ENCODE assay signal across 8 mouse cellular contexts in genomic region chrX:136171189-136172117, GRCm38 (mm10). TPM values are rescaled to one million over a fixed set of nuclear protein-coding genes. Genes with fewer than 3 reads are reported as not detected.
DNase-seq lines count a peak whose midpoint lies in the region; ATAC-seq and TF ChIP-seq lines count a peak whose summit lies in the region.

No protein-coding gene starts in this region.

- H3K9me3 ChIP-seq in embryonic facial prominence, embryonic 15.5 days (replicated peaks) = no peaks in the 10 kb centered on the region
- no peaks in the 10 kb centered on the region for H3K9me3 ChIP-seq in limb, embryonic 11.5 days (ENCODE audit: control insufficient read depth, low read length)
- no peaks in the 10 kb centered on the region for H3K9me3 ChIP-seq in midbrain, embryonic 11.5 days (ENCODE audit: control insufficient read depth, low read length)
- H3K9me3 ChIP-seq in stomach, embryonic 16.5 days (replicated peaks; ENCODE audit: control insufficient read depth, low read length) = no peaks in the 10 kb centered on the region

- peak overlapping the region; percentile 70 for H3K4me3 ChIP-seq in bone marrow, adult 2 months (replicated peaks; ENCODE audit: control insufficient read depth, low read depth, low read length)
- H3K4me3 ChIP-seq in embryonic facial prominence, embryonic 15.5 days (replicated peaks) = peak overlapping the region; percentile 59
- peak overlapping the region; percentile 35 for H3K4me3 ChIP-seq in limb, embryonic 11.5 days (ENCODE audit: low read depth, low read length)
- peak overlapping the region; percentile 49 for H3K4me3 ChIP-seq in midbrain, embryonic 11.5 days (ENCODE audit: low read depth, low read length)
- peak overlapping the region; percentile 66 for H3K4me3 ChIP-seq in stomach, embryonic 16.5 days (replicated peaks; ENCODE audit: low read length)

- peak; percentile 1 for DNase-seq in B cell, adult 2 months
- peak; percentile 20 for DNase-seq in heart, adult 8-10 months (ENCODE audit: low spot score)
- DNase-seq in kidney, adult 9 months = peak; percentile 51
- DNase-seq in limb, embryonic 11.5 days (ENCODE audit: low spot score) = peak; percentile 75
- DNase-seq in midbrain, embryonic 11.5 days (ENCODE audit: low spot score, missing footprints) = peak; percentile 95

- no peaks in the 10 kb centered on the region; the same call in 1 of the 2 replicates for H3K27me3 ChIP-seq in embryonic facial prominence, embryonic 15.5 days
- H3K27me3 ChIP-seq in limb, embryonic 11.5 days (ENCODE audit: control insufficient read depth, insufficient read depth, low read length) = no peaks in the 10 kb centered on the region
- H3K27me3 ChIP-seq in midbrain, embryonic 11.5 days (ENCODE audit: control insufficient read depth, insufficient read depth, low read length) = no peaks in the 10 kb centered on the region
- H3K27me3 ChIP-seq in stomach, embryonic 16.5 days (ENCODE audit: control insufficient read depth, insufficient read depth, low read length) = no peaks in the 10 kb centered on the region

- 10% methylated on average over 24 of the region's 24 CpGs for WGBS in bone marrow, adult 2 months
- 21% methylated on average over 24 of the region's 24 CpGs for WGBS in embryonic facial prominence, embryonic 15.5 days
- 19% methylated on average over 24 of the region's 24 CpGs for WGBS in limb, embryonic 11.5 days
- 16% methylated on average over 24 of the region's 24 CpGs for WGBS in midbrain, embryonic 11.5 days
- WGBS in stomach, embryonic 16.5 days = 14% methylated on average over 24 of the region's 24 CpGs

- TF ChIP-seq CTCF in bone marrow, adult 2 months (IDR thresholded peaks at IDR 0.05; ENCODE audit: control insufficient read depth, insufficient read depth, low read length) = no peak

- ATAC-seq in embryonic facial prominence, embryonic 15.5 days (ENCODE audit: insufficient number of reproducible peaks, low FRiP score, low TSS enrichment, low read depth) = peak; percentile 72; the same call in 1 of the 2 replicates
- peak; percentile 69; the same call in 1 of the 2 replicates for ATAC-seq in limb, embryonic 11.5 days (ENCODE audit: insufficient number of reproducible peaks, low FRiP score, low TSS enrichment, low read depth)
- peak; percentile 70 for ATAC-seq in midbrain, embryonic 11.5 days (ENCODE audit: low FRiP score)
- ATAC-seq in stomach, embryonic 16.5 days (ENCODE audit: insufficient read depth, low FRiP score) = peak; percentile 69

- TF ChIP-seq POLR2A in bone marrow, adult 2 months (IDR thresholded peaks at IDR 0.05; ENCODE audit: borderline replicate concordance, control insufficient read depth, low read depth, low read length) = no peak

- H3K36me3 ChIP-seq in embryonic facial prominence, embryonic 15.5 days = no peaks in the 10 kb centered on the region
- no peaks in the 10 kb centered on the region for H3K36me3 ChIP-seq in limb, embryonic 11.5 days (ENCODE audit: control insufficient read depth, insufficient read depth, low read length)
- H3K36me3 ChIP-seq in midbrain, embryonic 11.5 days (ENCODE audit: control insufficient read depth, insufficient read depth, low read length) = no peaks in the 10 kb centered on the region
- no peaks in the 10 kb centered on the region for H3K36me3 ChIP-seq in stomach, embryonic 16.5 days (ENCODE audit: control insufficient read depth, insufficient read depth, low read length)

- no peaks in the 10 kb centered on the region; the same call in 1 of the 2 replicates for H3K4me1 ChIP-seq in bone marrow, adult 2 months (ENCODE audit: control insufficient read depth, insufficient read depth, low read length)
- H3K4me1 ChIP-seq in embryonic facial prominence, embryonic 15.5 days = no peaks in the 10 kb centered on the region
- H3K4me1 ChIP-seq in limb, embryonic 11.5 days (ENCODE audit: control insufficient read depth, insufficient read depth, low read length) = no peaks in the 10 kb centered on the region
- no peaks in the 10 kb centered on the region; the same call in 1 of the 2 replicates for H3K4me1 ChIP-seq in midbrain, embryonic 11.5 days (ENCODE audit: control insufficient read depth, insufficient read depth, low read length)
- no peaks in the 10 kb centered on the region for H3K4me1 ChIP-seq in stomach, embryonic 16.5 days (ENCODE audit: control insufficient read depth, insufficient read depth, low read length)

- H3K27ac ChIP-seq in bone marrow, adult 2 months (ENCODE audit: control insufficient read depth, insufficient read depth, low read depth, low read length, poor library complexity) = no peak overlapping the region
- peak overlapping the region; percentile 91 for H3K27ac ChIP-seq in embryonic facial prominence, embryonic 15.5 days (replicated peaks)
- H3K27ac ChIP-seq in limb, embryonic 11.5 days (replicated peaks; ENCODE audit: low read depth, low read length) = peak overlapping the region; percentile 56; the same call in 1 of the 2 replicates
- H3K27ac ChIP-seq in midbrain, embryonic 11.5 days (ENCODE audit: low read depth, low read length) = peak overlapping the region; percentile 45
- peak overlapping the region; percentile 95 for H3K27ac ChIP-seq in stomach, embryonic 16.5 days (ENCODE audit: low read length)

- H3K9ac ChIP-seq in embryonic facial prominence, embryonic 15.5 days = peak overlapping the region; percentile 56
- peak overlapping the region; percentile 70 for H3K9ac ChIP-seq in limb, embryonic 11.5 days (ENCODE audit: low read length)
- peak overlapping the region; percentile 60 for H3K9ac ChIP-seq in midbrain, embryonic 11.5 days (ENCODE audit: low read length)
- H3K9ac ChIP-seq in stomach, embryonic 16.5 days (ENCODE audit: low read length) = peak overlapping the region; percentile 82

- H3K4me2 ChIP-seq in embryonic facial prominence, embryonic 15.5 days (replicated peaks) = peak overlapping the region; percentile 42
- H3K4me2 ChIP-seq in limb, embryonic 11.5 days (ENCODE audit: low read depth, severe bottlenecking) = peak overlapping the region; percentile 39
- H3K4me2 ChIP-seq in midbrain, embryonic 11.5 days = peak overlapping the region; percentile 45
- H3K4me2 ChIP-seq in stomach, embryonic 16.5 days (ENCODE audit: low read depth, low read length) = peak overlapping the region; percentile 50

RNA-seq across cellular contexts. Expression of gene Tceal8, which starts 0.7 kb away (rescaled TPM):
- 36.6 and 47.6 TPM in 2 replicates for polyA plus RNA-seq in bone marrow, adult 2 months (2011; ENCODE audit: insufficient read depth, insufficient read length, low replicate concordance, missing spikeins)
- polyA plus RNA-seq in embryonic facial prominence, embryonic 15.5 days (2015; fragmentation: Nextera tagmentation; extraction: Ambion mirVana) = 189 and 202 TPM in 2 replicates
- 10 to 100 TPM in 3 of 4 experiments, 1 to 10 TPM in 1; 7.5 to 15.7 (median 13.2) TPM for total RNA-seq in heart, adult 8-10 months (2022)
- 225 and 230 TPM in 2 replicates for polyA plus RNA-seq in limb, embryonic 11.5 days (2014; fragmentation: Nextera tagmentation; extraction: Ambion mirVana)
- 214 and 243 TPM in 2 replicates for polyA plus RNA-seq in midbrain, embryonic 11.5 days (2014; fragmentation: Nextera tagmentation; extraction: Ambion mirVana)
- polyA plus RNA-seq in stomach, embryonic 16.5 days (2015; fragmentation: Nextera tagmentation; extraction: Ambion mirVana) = 173 and 201 TPM in 2 replicates

RNA-seq across cellular contexts. Expression of gene Tceal5, which starts 32.2 kb away (rescaled TPM):
- polyA plus RNA-seq in bone marrow, adult 2 months (2011; ENCODE audit: insufficient read depth, insufficient read length, low replicate concordance, missing spikeins) = not detected in 2 replicates
- 12.9 and 13.1 TPM in 2 replicates for polyA plus RNA-seq in embryonic facial prominence, embryonic 15.5 days (2015; fragmentation: Nextera tagmentation; extraction: Ambion mirVana)
- not detected for total RNA-seq in heart, adult 8-10 months (2022)
- polyA plus RNA-seq in limb, embryonic 11.5 days (2014; fragmentation: Nextera tagmentation; extraction: Ambion mirVana) = 1.8 and 1.9 TPM in 2 replicates
- polyA plus RNA-seq in midbrain, embryonic 11.5 days (2014; fragmentation: Nextera tagmentation; extraction: Ambion mirVana) = 1.8 and 2.6 TPM in 2 replicates
- polyA plus RNA-seq in stomach, embryonic 16.5 days (2015; fragmentation: Nextera tagmentation; extraction: Ambion mirVana) = 4.7 and 7.0 TPM in 2 replicates

RNA-seq across cellular contexts. Expression of gene Bex4, which starts 32.7 kb away (rescaled TPM):
- 15.6 and 15.8 TPM in 2 replicates for polyA plus RNA-seq in bone marrow, adult 2 months (2011; ENCODE audit: insufficient read depth, insufficient read length, low replicate concordance, missing spikeins)
- polyA plus RNA-seq in embryonic facial prominence, embryonic 15.5 days (2015; fragmentation: Nextera tagmentation; extraction: Ambion mirVana) = 31.4 and 35.7 TPM in 2 replicates
- 1 to 10 TPM in 2 of 4 experiments, under 1 TPM in 1, not detected in 1; 0.88 to 1.5 (median 1.5) TPM for total RNA-seq in heart, adult 8-10 months (2022)
- polyA plus RNA-seq in limb, embryonic 11.5 days (2014; fragmentation: Nextera tagmentation; extraction: Ambion mirVana) = 74.2 and 81.7 TPM in 2 replicates
- 97.9 and 102 TPM in 2 replicates for polyA plus RNA-seq in midbrain, embryonic 11.5 days (2014; fragmentation: Nextera tagmentation; extraction: Ambion mirVana)
- polyA plus RNA-seq in stomach, embryonic 16.5 days (2015; fragmentation: Nextera tagmentation; extraction: Ambion mirVana) = 76.9 and 103 TPM in 2 replicates

RNA-seq across cellular contexts. Expression of gene Tceal7, which starts 43.1 kb away (rescaled TPM):
- polyA plus RNA-seq in bone marrow, adult 2 months (2011; ENCODE audit: insufficient read depth, insufficient read length, low replicate concordance, missing spikeins) = not detected in 2 replicates
- polyA plus RNA-seq in embryonic facial prominence, embryonic 15.5 days (2015; fragmentation: Nextera tagmentation; extraction: Ambion mirVana) = 121 and 154 TPM in 2 replicates
- 1 to 10 TPM in 1 of 4 experiments, under 1 TPM in 2, not detected in 1; 0.75 to 1.0 (median 0.97) TPM for total RNA-seq in heart, adult 8-10 months (2022)
- 1.2 and 1.8 TPM in 2 replicates for polyA plus RNA-seq in limb, embryonic 11.5 days (2014; fragmentation: Nextera tagmentation; extraction: Ambion mirVana)
- 0.81 and 1.0 TPM in 2 replicates for polyA plus RNA-seq in midbrain, embryonic 11.5 days (2014; fragmentation: Nextera tagmentation; extraction: Ambion mirVana)
- polyA plus RNA-seq in stomach, embryonic 16.5 days (2015; fragmentation: Nextera tagmentation; extraction: Ambion mirVana) = 2.9 and 94.6 TPM in 2 replicates

RNA-seq across cellular contexts. Expression of gene Bex1, which starts 43.9 kb away (rescaled TPM):
- polyA plus RNA-seq in bone marrow, adult 2 months (2011; ENCODE audit: insufficient read depth, insufficient read length, low replicate concordance, missing spikeins) = 47.6 TPM in 1 of 2 replicates, not detected in the other
- polyA plus RNA-seq in embryonic facial prominence, embryonic 15.5 days (2015; fragmentation: Nextera tagmentation; extraction: Ambion mirVana) = 112 and 134 TPM in 2 replicates
- 1 to 10 TPM; 1.7 to 5.2 (median 2.7) TPM for total RNA-seq in heart, adult 8-10 months (2022)
- 88.1 and 98.7 TPM in 2 replicates for polyA plus RNA-seq in limb, embryonic 11.5 days (2014; fragmentation: Nextera tagmentation; extraction: Ambion mirVana)
- polyA plus RNA-seq in midbrain, embryonic 11.5 days (2014; fragmentation: Nextera tagmentation; extraction: Ambion mirVana) = 109 and 129 TPM in 2 replicates
- polyA plus RNA-seq in stomach, embryonic 16.5 days (2015; fragmentation: Nextera tagmentation; extraction: Ambion mirVana) = 54.8 and 84.5 TPM in 2 replicates

Comparison
In these comparisons a context has a peak if more than half of its experiments do, and no peak if none do; other contexts are left out.
1. DNase-seq: peak in every context shown above with its lines; median percentile 95 in midbrain, embryonic 11.5 days; 75 in limb, embryonic 11.5 days; 51 in kidney, adult 9 months; 20 in heart, adult 8-10 months; 1 in B cell, adult 2 months.